Mouse (Mus musculus): ENCODE data around the gene Treml4.

GRCm38 (mm10) chr17:48300199-48300598, 36.1 kb downstream of the Treml4 start:
- TF ChIP-seq CEBPB (IDR thresholded peaks at IDR 0.05; ENCODE audit: insufficient read depth, poor library complexity, severe bottlenecking), result no peak
- no peak for TF ChIP-seq POLR2A (IDR thresholded peaks at IDR 0.05; ENCODE audit: insufficient read length, low read depth)
- no peak for TF ChIP-seq MYOD1 (IDR thresholded peaks at IDR 0.05; ENCODE audit: control insufficient read depth in 1 of 3, insufficient read length in 2 of 3, low read depth in 2 of 3)
- no peak for TF ChIP-seq USF1 (IDR thresholded peaks at IDR 0.05; ENCODE audit: low read depth)
- no peak for TF ChIP-seq POLR2AphosphoS2 (IDR thresholded peaks at IDR 0.05; ENCODE audit: insufficient read length, low read depth)
- TF ChIP-seq SRF (IDR thresholded peaks at IDR 0.05; ENCODE audit: control insufficient read depth, insufficient read length, low read depth), result no peak
- TF ChIP-seq E2F4 (IDR thresholded peaks at IDR 0.05; ENCODE audit: insufficient read depth), result no peak
- no peak for TF ChIP-seq MAX (IDR thresholded peaks at IDR 0.05; ENCODE audit: low read depth)
- no peak for TF ChIP-seq MYOG (IDR thresholded peaks at IDR 0.05; ENCODE audit: control insufficient read depth in 1 of 3, insufficient read depth in 1 of 3, insufficient read length in 2 of 3, low read depth in 2 of 3)
- TF ChIP-seq TCF3 (IDR thresholded peaks at IDR 0.05; ENCODE audit: insufficient read length, low read depth), result no peak
- TF ChIP-seq TCF12 (IDR thresholded peaks at IDR 0.05; ENCODE audit: insufficient read depth, poor library complexity, severe bottlenecking), result no peak
